Mouse (Mus musculus): ENCODE measurements around the gene Clybl.

Gene Clybl

GRCm38 (mm10) chr14:122258297-122258696 lies 76.8 kb downstream of the Clybl start:
- CTCF ChIA-PET, result interaction anchor here (0.5 to 1.4 kb wide), 9 partner anchors 9 to 133 kb away, joined by 3 to 7 read pairs (median 4); no protein-coding TSS in a partner anchor
- POLR2A ChIA-PET, result interaction anchor here (0.6 to 7.9 kb wide), 32 partner anchors 9 to 380 kb away, joined by 3 to 93 read pairs (median 4); partner anchors contain the start of genes Zic2 (in 1 of the 4) and Zic5 (in 1 of the 4)

GRCm38 (mm10) chr14:122261250-122261649 lies 79.7 kb downstream of the Clybl start:
- CTCF ChIA-PET, result no interaction called here
- POLR2A ChIA-PET, result interaction anchor here in 1 of 4 experiments (0.6 to 2.9 kb wide), 8 partner anchors 9 to 723 kb away, joined by 3 to 26 read pairs (median 4); partner anchors contain the start of gene Tmtc4

GRCm38 (mm10) chr14:122262851-122263659 lies 81.6 kb downstream of the Clybl start:
- POLR2A ChIA-PET, result interaction anchor here in 3 of 4 experiments (0.6 to 2.9 kb wide), 57 partner anchors 8 to 1457 kb away, joined by 3 to 26 read pairs (median 4); partner anchors contain the start of genes Zic5 (in 2 of the 3), Clybl (in 1 of the 3), Gm10837 (in 1 of the 3) and Ubac2 (in 1 of the 3)
- CTCF ChIA-PET, result interaction anchor here in 3 of 4 experiments (0.6 to 1.7 kb wide), 9 partner anchors 12 to 295 kb away, joined by 3 to 7 read pairs (median 4); no protein-coding TSS in a partner anchor

GRCm38 (mm10) chr14:122265214-122265613 lies 83.7 kb downstream of the Clybl start:
- CTCF ChIA-PET, result no interaction called here
- POLR2A ChIA-PET, result interaction anchor here in 3 of 4 experiments (0.6 to 8.3 kb wide), 8 partner anchors 8 to 200 kb away, joined by 3 to 93 read pairs (median 26); partner anchors contain the start of gene Zic5 (in 1 of the 3)

GRCm38 (mm10) chr14:122267590-122267989 lies 86.1 kb downstream of the Clybl start:
- CTCF ChIA-PET, result interaction anchor here in 3 of 4 experiments (0.6 to 1.7 kb wide), 5 partner anchors 12 to 812 kb away, joined by 3 to 4 read pairs (median 3); partner anchors contain the start of gene Zic2 (in 1 of the 3)
- POLR2A ChIA-PET, result interaction anchor here in 3 of 4 experiments (0.6 to 8.3 kb wide), 37 partner anchors 9 to 675 kb away, joined by 3 to 93 read pairs (median 4); partner anchors contain the start of genes Zic2 (in 2 of the 3) and Zic5 (in 1 of the 3)

GRCm38 (mm10) chr14:122271104-122271746 lies 89.7 kb downstream of the Clybl start:
- ChIA-PET POLR2A (interaction anchor here (0.6 to 8.3 kb wide), 34 partner anchors 8 to 323 kb away, joined by 3 to 93 read pairs (median 5); partner anchors contain the start of gene Zic5 (in 2 of the 4)), CTCF (interaction anchor here in 1 of 4 experiments (1.2 kb wide), 1 partner anchor 22 kb away, joined by 3 read pairs; no protein-coding TSS in a partner anchor)

- ChIA-PET POLR2A (interaction anchor here (0.6 to 7.3 kb wide), 68 partner anchors 9 to 479 kb away, joined by 3 to 82 read pairs (median 4); partner anchors contain the start of genes Zic2 (in 2 of the 4), Zic5 (in 2 of the 4), Clybl (in 1 of the 4) and Gm10837 (in 1 of the 4)), CTCF (interaction anchor here in 3 of 4 experiments (0.6 to 1.5 kb wide), 5 partner anchors 16 to 177 kb away, joined by 3 to 5 read pairs (median 4); no protein-coding TSS in a partner anchor)
Measured at GRCm38 (mm10) chr14:122277142-122277541, 95.6 kb downstream of the Clybl start.

- POLR2A ChIA-PET, result interaction anchor here in 3 of 4 experiments (0.6 to 7.3 kb wide), 20 partner anchors 8 to 187 kb away, joined by 3 to 82 read pairs (median 5); partner anchors contain the start of gene Zic5 (in 1 of the 3)
- CTCF ChIA-PET, result no interaction called here
Measured at GRCm38 (mm10) chr14:122279462-122280308, 98.2 kb downstream of the Clybl start.

- POLR2A ChIA-PET, result interaction anchor here (0.6 to 7.3 kb wide), 40 partner anchors 9 to 410 kb away, joined by 3 to 82 read pairs (median 6); partner anchors contain the start of genes Clybl (in 1 of the 4), Pcca (in 1 of the 4) and Zic2 (in 1 of the 4)
Measured at GRCm38 (mm10) chr14:122280309-122281071, 99.0 kb downstream of the Clybl start.

GRCm38 (mm10) chr14:122281072-122281634 lies 99.6 kb downstream of the Clybl start:
- ChIA-PET POLR2A (interaction anchor here (0.6 to 7.3 kb wide), 43 partner anchors 9 to 410 kb away, joined by 3 to 82 read pairs (median 5); partner anchors contain the start of genes Clybl (in 1 of the 4), Pcca (in 1 of the 4) and Zic2 (in 1 of the 4)), CTCF (interaction anchor here in 1 of 4 experiments (0.7 to 1.0 kb wide), 2 partner anchors 25 to 253 kb away, joined by 3 to 9 read pairs; partner anchors contain the start of gene Pcca)

More at GRCm38 (mm10) chr14:122280309-122281071, 99.0 kb downstream of the Clybl start:
- CTCF ChIA-PET, result interaction anchor here in 1 of 4 experiments (0.7 to 1.0 kb wide), 2 partner anchors 25 to 253 kb away, joined by 3 to 9 read pairs; partner anchors contain the start of gene Pcca

GRCm38 (mm10) chr14:122283959-122284358 lies 102.5 kb downstream of the Clybl start:
- ChIA-PET POLR2A (interaction anchor here in 2 of 4 experiments (0.6 to 1.5 kb wide), 6 partner anchors 15 to 218 kb away, joined by 3 to 4 read pairs (median 4); no protein-coding TSS in a partner anchor), CTCF (interaction anchor here in 1 of 4 experiments (0.7 kb wide), 1 partner anchor 26 kb away, joined by 5 read pairs; no protein-coding TSS in a partner anchor)

- CTCF ChIA-PET, result interaction anchor here in 1 of 4 experiments (0.6 kb wide), 1 partner anchor 19 kb away, joined by 3 read pairs; no protein-coding TSS in a partner anchor
- POLR2A ChIA-PET, result interaction anchor here in 1 of 4 experiments (1.2 kb wide), 1 partner anchor 14 kb away, joined by 4 read pairs; no protein-coding TSS in a partner anchor
Measured at GRCm38 (mm10) chr14:122296399-122296798, 114.9 kb downstream of the Clybl start.

- POLR2A ChIA-PET, result interaction anchor here in 1 of 4 experiments (0.6 to 3.6 kb wide), 7 partner anchors 15 to 628 kb away, joined by 3 to 10 read pairs (median 3); no protein-coding TSS in a partner anchor
Measured at GRCm38 (mm10) chr14:122296864-122297263, 115.4 kb downstream of the Clybl start.

GRCm38 (mm10) chr14:122297386-122298109 lies 116.0 kb downstream of the Clybl start:
- POLR2A ChIA-PET, result interaction anchor here in 2 of 4 experiments (0.5 to 3.6 kb wide), 13 partner anchors 10 to 629 kb away, joined by 3 to 10 read pairs (median 3); no protein-coding TSS in a partner anchor
- CTCF ChIA-PET, result interaction anchor here in 2 of 4 experiments (0.5 to 1.0 kb wide), 2 partner anchors 156 to 168 kb away, joined by 3 to 4 read pairs; no protein-coding TSS in a partner anchor

More at GRCm38 (mm10) chr14:122296864-122297263, 115.4 kb downstream of the Clybl start:
- CTCF ChIA-PET, result no interaction called here

- ChIA-PET CTCF (no interaction called here), POLR2A (interaction anchor here in 2 of 4 experiments (0.6 to 3.6 kb wide), 19 partner anchors 9 to 165 kb away, joined by 3 to 15 read pairs (median 4); partner anchors contain the start of gene Zic5 (in 1 of the 2))
Measured at GRCm38 (mm10) chr14:122300261-122300660, 118.8 kb downstream of the Clybl start.

Measured in embryonic stem cell, embryonic (primary cell).